Mouse (Mus musculus): ENCODE data around the gene Plscr1.

The Plscr1 gene

GRCm38 (mm10) chr9:92253585-92254321 is 4.2 kb downstream of the Plscr1 start:
- DNase-seq (ENCODE audit: low read depth, low spot score), result no peak

GRCm38 (mm10) chr9:92260481-92261159 is 11.1 kb downstream of the Plscr1 start:
- no peak for DNase-seq (ENCODE audit: low read depth, low spot score)

DNA sequence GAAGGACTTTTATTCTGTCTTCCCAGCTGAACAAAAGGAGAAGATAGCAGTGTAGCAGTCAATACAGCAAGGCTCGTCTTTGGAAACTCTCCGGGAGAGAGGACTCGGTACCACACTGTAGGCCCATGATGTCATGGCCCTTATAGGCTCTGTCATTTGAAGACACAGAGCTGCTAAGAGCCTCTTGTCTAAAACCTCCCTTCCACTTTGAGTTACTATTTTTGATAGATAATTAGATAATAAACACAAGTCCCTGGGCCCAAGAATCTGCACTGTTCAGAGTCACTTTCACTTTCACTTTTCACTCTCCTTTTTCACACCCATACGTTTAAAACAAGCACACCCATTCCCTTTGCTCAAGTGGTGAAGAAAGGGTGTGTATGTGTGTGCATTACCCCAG is 16.2 kb downstream of the Plscr1 start:
- peak; percentile 13 for DNase-seq (ENCODE audit: low read depth, low spot score)

- no peak for DNase-seq (ENCODE audit: low read depth, low spot score)
Measured at GRCm38 (mm10) chr9:92266558-92267171, 17.1 kb downstream of the Plscr1 start.

DNA sequence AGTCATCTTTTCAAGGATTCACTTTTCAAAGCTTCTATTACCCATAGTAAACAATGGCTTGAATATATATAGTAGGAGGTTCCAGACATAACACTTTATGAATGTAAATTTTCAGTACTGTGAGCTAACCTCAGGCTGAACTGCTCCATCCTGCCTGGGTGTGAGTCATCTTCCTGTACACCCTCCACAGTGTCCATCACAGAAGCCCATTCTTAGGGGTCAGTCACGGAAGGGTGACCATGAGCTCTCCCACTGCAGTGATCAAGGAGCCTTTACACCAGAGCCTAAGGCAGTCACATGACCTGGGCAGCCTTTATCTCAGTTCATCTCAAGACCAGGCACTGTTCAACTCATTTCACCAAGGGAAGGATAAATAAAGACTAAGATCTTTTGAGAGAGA is 18.2 kb downstream of the Plscr1 start:
- DNase-seq (ENCODE audit: low read depth, low spot score), result no peak

DNA sequence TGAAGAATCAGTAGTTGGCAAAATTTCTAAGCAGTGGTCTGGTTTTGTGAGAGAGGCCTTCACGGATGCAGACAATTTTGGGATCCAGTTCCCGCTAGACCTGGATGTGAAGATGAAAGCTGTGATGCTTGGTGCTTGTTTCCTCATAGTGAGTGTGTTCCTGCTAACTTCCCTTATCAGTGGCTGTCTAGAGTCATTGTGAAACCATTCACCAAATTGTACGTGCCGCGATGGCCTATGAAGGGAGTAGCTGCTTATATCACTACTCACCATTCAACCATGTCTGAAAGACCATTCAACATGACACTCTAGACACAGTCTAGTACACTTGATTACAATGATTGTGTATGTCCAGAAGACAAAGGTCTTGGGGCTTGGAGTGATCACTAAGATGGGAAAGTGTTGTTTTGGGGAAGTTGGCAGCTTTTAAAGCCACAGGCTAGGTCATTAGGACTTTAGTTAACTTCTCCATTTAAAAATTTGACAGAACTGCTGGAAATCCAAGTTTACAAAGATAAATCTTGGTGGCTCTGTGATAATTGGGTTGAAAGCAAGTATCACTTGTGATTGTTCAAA is 20.4 kb downstream of the Plscr1 start:
- DNase-seq (ENCODE audit: low read depth, low spot score), result peak; percentile 55

GRCm38 (mm10) chr9:92270927-92271326 is 21.4 kb downstream of the Plscr1 start:
- no peak for DNase-seq (ENCODE audit: low read depth, low spot score)

GRCm38 (mm10) chr9:92272650-92273049 is 23.1 kb downstream of the Plscr1 start:
- no peak for DNase-seq (ENCODE audit: low read depth, low spot score)

DNA sequence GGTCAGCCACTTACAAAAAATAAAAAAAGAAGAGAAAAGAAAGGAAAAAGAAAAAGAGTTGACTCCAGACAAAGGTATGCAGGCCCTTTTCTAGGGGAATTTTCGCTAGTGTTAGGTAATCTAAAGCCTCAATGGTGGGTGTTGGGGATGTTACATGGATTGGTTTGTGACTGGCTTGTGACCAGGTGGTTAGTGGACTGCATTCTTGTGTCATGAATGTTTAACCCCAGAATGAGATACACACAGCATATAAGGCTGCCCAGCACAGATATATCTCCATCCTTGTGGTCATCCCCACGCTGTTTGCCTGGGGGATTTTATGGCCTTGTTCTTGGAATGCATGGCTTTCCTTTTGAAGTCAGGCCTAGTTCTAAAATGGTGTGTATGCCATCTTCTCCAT is 23.7 kb downstream of the Plscr1 start:
- no peak for DNase-seq (ENCODE audit: low read depth, low spot score)

- DNase-seq (ENCODE audit: low read depth, low spot score), result no peak
Measured at GRCm38 (mm10) chr9:92273956-92274762, 24.6 kb downstream of the Plscr1 start.

DNA sequence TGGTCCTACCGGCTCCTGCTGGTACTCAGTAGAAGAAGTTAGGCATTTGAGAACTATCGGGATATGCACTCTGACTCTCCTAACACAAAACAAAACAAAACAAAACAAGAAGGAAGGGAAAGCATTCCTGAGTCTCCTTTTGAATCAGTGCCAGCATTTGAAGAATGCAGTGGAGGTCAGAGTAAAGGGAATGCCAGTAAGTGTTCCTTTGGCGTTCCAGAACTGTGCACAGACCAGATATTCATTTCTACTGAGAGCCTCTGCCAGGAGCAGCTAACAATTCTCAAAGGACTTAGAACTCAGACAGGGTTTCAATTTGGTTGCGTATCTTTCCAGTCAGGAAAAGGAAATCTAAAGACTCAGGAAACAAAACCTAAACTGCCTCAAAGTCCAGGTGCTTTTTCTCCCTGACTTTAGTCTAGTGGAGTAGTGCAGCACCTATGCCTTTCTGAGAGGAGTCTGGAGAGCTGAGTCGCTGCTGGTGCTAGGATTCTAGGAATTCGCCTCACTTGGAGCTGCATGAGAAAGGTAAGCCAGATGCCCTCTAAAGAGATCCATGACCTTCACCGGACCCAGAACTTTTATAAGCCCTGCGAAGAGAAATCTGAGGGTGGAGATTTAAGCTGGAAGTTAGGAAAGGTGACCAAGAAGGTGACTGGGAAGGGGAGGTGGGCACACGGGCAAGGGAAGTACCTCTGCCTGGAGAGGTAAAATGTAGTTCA is 26.1 kb downstream of the Plscr1 start, which contains the start of gene Plscr2:
Gene Plscr2, plus strand, starts transcription at position 117 of the 722 bp plus-strand sequence.
- no peak for DNase-seq (ENCODE audit: low read depth, low spot score)

DNA sequence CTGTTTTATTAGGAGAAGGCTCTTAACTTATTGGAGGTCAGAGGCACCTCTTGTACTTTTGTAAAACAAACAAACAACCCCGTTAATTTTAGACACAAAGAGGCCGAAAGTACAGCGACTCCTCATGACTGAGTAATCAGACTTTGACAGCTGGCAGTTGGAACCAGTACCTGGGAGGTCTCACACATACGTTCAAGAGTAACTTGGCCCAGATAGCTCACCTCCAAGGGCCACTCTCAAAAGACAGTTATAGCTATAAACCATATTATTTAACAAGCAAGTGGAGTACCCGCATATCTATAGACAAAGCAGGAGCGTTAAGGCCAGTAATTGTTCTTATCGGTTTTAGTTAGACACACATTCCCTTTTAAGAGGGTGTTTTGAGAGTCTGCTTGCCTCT is 26.8 kb downstream of the Plscr1 start:
- DNase-seq (ENCODE audit: low read depth, low spot score), result no peak

- no peak for DNase-seq (ENCODE audit: low read depth, low spot score)
Measured at GRCm38 (mm10) chr9:92280048-92280447, 30.5 kb downstream of the Plscr1 start.

DNA sequence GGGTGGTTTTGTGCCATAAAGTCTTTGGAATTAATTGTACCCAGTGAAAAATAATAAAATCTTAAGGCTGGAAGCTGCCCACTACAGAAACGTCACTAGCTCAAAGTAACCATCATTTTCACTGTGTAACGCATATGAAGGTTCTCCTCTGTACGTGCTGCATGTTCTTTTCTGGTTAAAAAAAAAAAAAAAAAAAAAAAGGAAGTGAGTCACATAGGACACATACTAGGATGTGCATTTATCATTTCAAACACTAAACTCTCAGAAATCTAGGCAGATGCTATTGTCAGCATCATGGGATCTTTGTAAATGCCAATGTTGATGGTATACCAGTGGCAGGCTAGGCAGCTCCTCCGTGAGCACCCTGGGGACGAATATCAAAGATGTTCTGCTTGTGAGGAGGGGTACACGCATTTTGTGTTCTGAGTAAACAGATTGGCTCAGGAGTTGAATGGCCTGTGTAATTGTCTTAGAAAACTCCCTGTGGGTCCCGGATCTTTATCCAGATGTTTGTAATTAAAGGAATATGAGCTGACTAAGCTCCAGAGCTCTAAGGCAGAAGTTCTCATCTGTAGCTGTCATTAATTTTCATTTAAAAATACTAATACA is 33.1 kb downstream of the Plscr1 start:
- DNase-seq (ENCODE audit: low read depth, low spot score), result no peak

GRCm38 (mm10) chr9:92289675-92290074 is 40.1 kb downstream of the Plscr1 start:
- DNase-seq (ENCODE audit: low read depth, low spot score), result no peak

DNA sequence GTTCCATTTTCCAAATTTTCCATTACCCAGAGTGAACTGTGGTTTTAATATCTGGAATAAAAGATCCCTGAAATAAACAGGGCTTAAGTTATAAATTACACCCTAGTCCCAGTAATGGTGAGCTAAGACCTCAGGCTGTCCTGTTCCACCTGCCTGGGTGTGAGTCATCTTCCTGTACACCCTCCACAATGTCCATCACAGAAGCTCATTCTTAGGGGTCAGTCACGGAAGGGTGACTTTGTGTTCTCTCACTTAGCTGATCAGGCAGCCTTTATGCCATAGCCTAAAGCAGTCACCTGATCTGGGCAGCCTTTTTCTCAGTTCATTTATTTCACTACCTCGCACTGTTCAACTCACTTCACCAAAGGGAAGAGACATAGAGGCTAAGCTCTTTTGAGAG is 42.6 kb downstream of the Plscr1 start:
- DNase-seq (ENCODE audit: low read depth, low spot score), result no peak

DNA sequence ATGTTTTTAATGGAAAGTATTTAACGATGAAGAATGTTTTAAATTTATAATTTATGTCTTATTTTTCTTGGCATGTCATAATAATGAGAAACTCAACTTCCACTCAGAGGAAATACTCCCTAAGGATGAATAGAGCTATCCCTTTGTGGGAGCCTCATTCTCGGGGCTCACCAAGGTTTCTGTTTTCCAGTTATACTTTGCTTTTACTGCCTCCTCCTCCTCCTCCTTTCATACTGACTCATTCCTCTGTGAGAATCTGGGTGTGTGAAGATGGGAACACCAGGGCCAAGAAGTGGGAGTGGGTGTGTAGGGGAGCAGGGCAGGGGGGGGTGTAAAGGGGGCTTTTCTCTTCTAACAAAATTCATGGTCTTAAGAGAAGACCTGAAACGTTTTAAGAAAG is 43.4 kb downstream of the Plscr1 start:
- DNase-seq (ENCODE audit: low read depth, low spot score), result no peak

- no peak for DNase-seq (ENCODE audit: low read depth, low spot score)
Measured at GRCm38 (mm10) chr9:92293560-92294548, 44.3 kb downstream of the Plscr1 start.

DNA sequence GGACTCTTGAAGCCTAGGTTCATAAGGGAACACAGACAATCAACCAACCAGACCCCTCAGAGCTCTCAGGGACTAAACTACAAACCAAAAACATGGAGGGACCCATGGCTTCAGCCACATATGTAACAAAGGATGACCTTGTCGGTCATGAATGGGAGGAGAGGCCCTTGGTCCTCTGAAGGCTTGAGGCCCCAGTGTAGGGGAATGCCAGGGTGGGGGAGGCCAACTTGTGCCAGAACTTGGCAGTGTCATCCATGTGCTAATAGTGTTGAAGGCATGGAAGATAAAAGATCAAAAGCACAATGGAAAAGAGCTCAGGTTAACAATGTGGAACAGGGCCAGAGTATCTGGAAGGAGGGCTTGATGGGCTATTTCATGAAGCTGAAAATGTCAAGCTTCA is 48.7 kb downstream of the Plscr1 start:
- no peak for DNase-seq (ENCODE audit: low read depth, low spot score)
